9 mouse cellular contexts compared by ENCODE assay signal in genomic region chr16:97523024-97523423, GRCm38 (mm10). TPM values are rescaled to one million over a fixed set of nuclear protein-coding genes. Genes with fewer than 3 reads are reported as not detected.
DNase-seq lines count a peak whose midpoint lies in the region; ATAC-seq lines count a peak whose summit lies in the region.
"Had no signal": no experiment of that assay in that cellular context is flagged by ENCODE, and none has a peak within 500 bp of the region (broad histone marks: within the 10 kb centered on the region; RNA-seq: fewer than 3 reads in every experiment).

No protein-coding gene starts in this region.

- no peaks in the 10 kb centered on the region for H3K27me3 ChIP-seq in forebrain, embryonic 11.5 days (ENCODE audit: control insufficient read depth, insufficient read depth, low read length)
- H3K27me3 ChIP-seq in intestine, embryonic 16.5 days (replicated peaks; ENCODE audit: control insufficient read depth, insufficient read depth, low read length) = no peaks in the 10 kb centered on the region
- H3K27me3 ChIP-seq in midbrain, embryonic 13.5 days = no peaks in the 10 kb centered on the region

- no peak overlapping the region for H3K27ac ChIP-seq in forebrain, embryonic 11.5 days (ENCODE audit: low read depth, low read length)
- no peak overlapping the region for H3K27ac ChIP-seq in intestine, embryonic 16.5 days (ENCODE audit: low read length)
- no peak overlapping the region for H3K27ac ChIP-seq in midbrain, embryonic 13.5 days

- peak; percentile 46; the same call in 1 of the 2 replicates for ATAC-seq in forebrain, embryonic 11.5 days (replicated peaks; ENCODE audit: low FRiP score)
- peak; percentile 58 for ATAC-seq in intestine, embryonic 16.5 days
- ATAC-seq in midbrain, embryonic 13.5 days = 0 out of 2 replicates have a peak, but pooled peaks have one; percentile 53

- H3K36me3 ChIP-seq in forebrain, embryonic 11.5 days (ENCODE audit: control insufficient read depth, insufficient read depth, low read length) = no peaks in the 10 kb centered on the region
- H3K36me3 ChIP-seq in intestine, embryonic 16.5 days (ENCODE audit: control insufficient read depth, insufficient read depth, low read length) = no peaks in the 10 kb centered on the region
- no peaks in the 10 kb centered on the region for H3K36me3 ChIP-seq in midbrain, embryonic 13.5 days

- H3K9ac ChIP-seq in forebrain, embryonic 11.5 days (ENCODE audit: low read length) = no peak overlapping the region
- no peak overlapping the region for H3K9ac ChIP-seq in intestine, embryonic 16.5 days (ENCODE audit: low read depth, low read length)
- H3K9ac ChIP-seq in midbrain, embryonic 13.5 days (replicated peaks) = no peak overlapping the region

- DNase-seq in urinary bladder, postnatal 14 days (ENCODE audit: low spot score) = peak; percentile 61
- DNase-seq in urinary bladder, adult 18-20 months (ENCODE audit: low spot score in 2 of 2) = no peak
- DNase-seq in adrenal gland, postnatal 10 days = peak; percentile 67
- DNase-seq in forebrain, embryonic 11.5 days (ENCODE audit: low spot score) = peak; percentile 79
- peak; percentile 11 to 51 for DNase-seq in left cerebral cortex, adult 8-10 months (ENCODE audit: low spot score in 2 of 2)
- no peak for DNase-seq in spleen, adult 12 weeks (ENCODE audit: low spot score)

- H3K4me3 ChIP-seq in forebrain, embryonic 11.5 days (ENCODE audit: low read depth, low read length) = no peak overlapping the region
- H3K4me3 ChIP-seq in intestine, embryonic 16.5 days (ENCODE audit: low read length) = no peak overlapping the region
- no peak overlapping the region for H3K4me3 ChIP-seq in midbrain, embryonic 13.5 days (replicated peaks)

- H3K4me1 ChIP-seq in forebrain, embryonic 11.5 days (replicated peaks; ENCODE audit: control insufficient read depth, insufficient read depth, low read length) = no peaks in the 10 kb centered on the region
- H3K4me1 ChIP-seq in intestine, embryonic 16.5 days (ENCODE audit: control insufficient read depth, insufficient read depth, low read length) = peaks cover 4% of the 10 kb centered on the region
- no peaks in the 10 kb centered on the region for H3K4me1 ChIP-seq in midbrain, embryonic 13.5 days (replicated peaks)

- no peak overlapping the region for H3K4me2 ChIP-seq in forebrain, embryonic 11.5 days (ENCODE audit: low read depth, low read length, severe bottlenecking)
- no peak overlapping the region for H3K4me2 ChIP-seq in intestine, embryonic 16.5 days (ENCODE audit: low read depth, low read length)
- no peak overlapping the region for H3K4me2 ChIP-seq in midbrain, embryonic 13.5 days (replicated peaks)

- 10% methylated on average over 1 of the region's 1 CpGs for WGBS in forebrain, embryonic 11.5 days
- WGBS in intestine, embryonic 16.5 days = 10% methylated on average over 1 of the region's 1 CpGs
- WGBS in midbrain, embryonic 13.5 days = 9% methylated on average over 1 of the region's 1 CpGs

- no peaks in the 10 kb centered on the region for H3K9me3 ChIP-seq in forebrain, embryonic 11.5 days (ENCODE audit: control insufficient read depth, low read length)
- no peaks in the 10 kb centered on the region for H3K9me3 ChIP-seq in intestine, embryonic 16.5 days (ENCODE audit: control insufficient read depth, low read length)
- no peaks in the 10 kb centered on the region for H3K9me3 ChIP-seq in midbrain, embryonic 13.5 days

RNA-seq across cellular contexts. Expression of gene Fam3b, which starts 8.4 kb away (rescaled TPM):
- under 1 TPM in 1 of 2 experiments, not detected in 1; 0.36 TPM for total RNA-seq in adrenal gland, postnatal 10 days (2021)
- not detected in 2 replicates for polyA plus RNA-seq in forebrain, embryonic 11.5 days (2014; fragmentation: Nextera tagmentation; extraction: Ambion mirVana)
- polyA plus RNA-seq in intestine, embryonic 16.5 days (2015; fragmentation: Nextera tagmentation; extraction: Ambion mirVana) = 1.3 and 1.7 TPM in 2 replicates
- not detected for total RNA-seq in left cerebral cortex, adult 8-10 months (2022)
- not detected in 2 replicates for polyA plus RNA-seq in midbrain, embryonic 13.5 days (2015; fragmentation: Nextera tagmentation; extraction: Ambion mirVana)
- polyA plus RNA-seq: neural tube, embryonic 14.5 days had no signal

Comparison
In these comparisons a context has a peak if more than half of its experiments do, and no peak if none do; other contexts are left out.
1. DNase-seq: peak in urinary bladder, postnatal 14 days (single experiment), adrenal gland, postnatal 10 days (single experiment), forebrain, embryonic 11.5 days (single experiment) and left cerebral cortex, adult 8-10 months (2 of 2); none in urinary bladder, adult 18-20 months (0 of 2) and spleen, adult 12 weeks (single experiment).
2. Peak in every context shown above with its lines, with median percentiles within 50 percentile points of each other: ATAC-seq.